In genomic region chr13:93816688-93817331, GRCm38 (mm10) we compare ENCODE assay signal across 16 mouse cellular contexts. TPM values are rescaled to one million over a fixed set of nuclear protein-coding genes. Genes with fewer than 3 reads are reported as not detected.
DNase-seq lines count a peak whose midpoint lies in the region; ATAC-seq and TF ChIP-seq lines count a peak whose summit lies in the region.
"Had no signal": no experiment of that assay in that cellular context is flagged by ENCODE, and none has a peak within 500 bp of the region (broad histone marks: within the 10 kb centered on the region; RNA-seq: fewer than 3 reads in every experiment).

No protein-coding gene starts in this region.

- no peaks in the 10 kb centered on the region for H3K4me1 ChIP-seq in forebrain, embryonic 12.5 days
- no peaks in the 10 kb centered on the region for H3K4me1 ChIP-seq in forebrain, postnatal 0 days (ENCODE audit: insufficient read depth)

- in situ Hi-C loops in Patski (cut with MboI; ENCODE audit: low pct_unique_long_range_greater_than_20kb): no loop called here

- H3K9me3 ChIP-seq in forebrain, embryonic 12.5 days: 0 out of 2 replicates have a peak, but pooled peaks cover 5% of the 10 kb centered on the region
- no peaks in the 10 kb centered on the region for H3K9me3 ChIP-seq in forebrain, postnatal 0 days (ENCODE audit: low read length)

- no peak for ATAC-seq in forebrain, embryonic 12.5 days (ENCODE audit: low FRiP score)
- ATAC-seq in forebrain, postnatal 0 days: no peak
- ATAC-seq in Patski: peak; percentile 90
- ATAC-seq: intestine, embryonic 16.5 days had no signal

- 42% methylated on average over 9 of the region's 9 CpGs for WGBS in forebrain, embryonic 12.5 days
- WGBS in forebrain, postnatal 0 days: 43% methylated on average over 9 of the region's 9 CpGs

- H3K27ac ChIP-seq in forebrain, embryonic 12.5 days: 0 out of 2 replicates have a peak overlapping the region, but pooled peaks have one; percentile 32
- H3K27ac ChIP-seq in forebrain, postnatal 0 days (ENCODE audit: low read depth, low read length): no peak overlapping the region
- H3K27ac ChIP-seq: gastrocnemius, adult 2 months; hindbrain, embryonic 14.5 days had no signal

- no peak overlapping the region for H3K9ac ChIP-seq in forebrain, embryonic 12.5 days
- H3K9ac ChIP-seq in forebrain, postnatal 0 days: no peak overlapping the region
- H3K9ac ChIP-seq: hindbrain, embryonic 14.5 days had no signal

- DNase-seq in forebrain, postnatal 0 days: no peak
- peak; percentile 23 for DNase-seq in NIH3T3 (ENCODE audit: low read depth)
- DNase-seq in Patski (ENCODE audit: low read depth, low spot score): peak; percentile 66
- peak; percentile 6 for DNase-seq in induced T-regulatory cell, adult 2 months (ENCODE audit: low read depth)
- no peak for DNase-seq in thymus, postnatal 10 days (ENCODE audit: low spot score in 2 of 2)
- DNase-seq: adrenal gland, postnatal 10 days; cerebellum, adult 11-12 months; cerebellum, adult 9-10 months; gastrocnemius, adult 2 months; gastrocnemius, postnatal 25 days; heart, postnatal 10 days; heart, postnatal 4 days; kidney, adult 2 months had no signal

- H3K36me3 ChIP-seq in forebrain, embryonic 12.5 days (replicated peaks): no peaks in the 10 kb centered on the region
- no peaks in the 10 kb centered on the region for H3K36me3 ChIP-seq in forebrain, postnatal 0 days (ENCODE audit: insufficient read depth)

- H3K4me2 ChIP-seq in forebrain, embryonic 12.5 days: no peak overlapping the region
- H3K4me2 ChIP-seq in forebrain, postnatal 0 days (ENCODE audit: low read depth): no peak overlapping the region
- H3K4me2 ChIP-seq: hindbrain, embryonic 14.5 days had no signal

- H3K27me3 ChIP-seq in forebrain, embryonic 12.5 days: no peaks in the 10 kb centered on the region
- no peaks in the 10 kb centered on the region for H3K27me3 ChIP-seq in forebrain, postnatal 0 days (ENCODE audit: insufficient read depth, low read length)
- no peaks in the 10 kb centered on the region for H3K27me3 ChIP-seq in Patski

- H3K4me3 ChIP-seq in forebrain, embryonic 12.5 days (replicated peaks): no peak overlapping the region
- H3K4me3 ChIP-seq in forebrain, postnatal 0 days (ENCODE audit: low read depth, low read length): no peak overlapping the region
- H3K4me3 ChIP-seq: gastrocnemius, adult 2 months had no signal

- POLR2A ChIA-PET in Patski (lab: Charles Lee): no interaction called here

- no peak for TF ChIP-seq CTCF in forebrain, postnatal 0 days (IDR thresholded peaks at IDR 0.05; ENCODE audit: low read depth)
- no peak for TF ChIP-seq CTCF in Patski (IDR thresholded peaks at IDR 0.05)

- CTCF ChIA-PET in Patski (lab: Charles Lee): no interaction called here

RNA-seq across cellular contexts. Expression of gene Arsb, which starts 45.4 kb away (rescaled TPM):
- polyA plus RNA-seq in forebrain, embryonic 12.5 days (2016; fragmentation: Nextera tagmentation; extraction: Ambion mirVana): 7.2 and 7.3 TPM in 2 replicates
- 10.9 and 13.6 TPM in 2 replicates for total RNA-seq in forebrain, postnatal 0 days (2014; rRNA removed)
- 14.4 and 16.3 TPM in 2 replicates for polyA plus RNA-seq in forebrain, postnatal 0 days (2015; fragmentation: Nextera tagmentation; extraction: Ambion mirVana)
- polyA plus RNA-seq in Patski (2021): 82.1 TPM

Comparison
In these comparisons a context has a peak if more than half of its experiments do, and no peak if none do; other contexts are left out.
1. DNase-seq: peak in NIH3T3 (single experiment), Patski (single experiment) and induced T-regulatory cell, adult 2 months (single experiment); none in forebrain, postnatal 0 days (single experiment) and thymus, postnatal 10 days (0 of 2).